Mouse (Mus musculus) small intestine, adult 2 months (tissue): Measurements from ENCODE around the gene Krtap10-4.

Source experiments
- CTCF ChIP-seq: fragments of 200-500 bp; IDR thresholded peaks from 2 replicates; pipeline ENCODE4 v1.5.1; 2012; ENCODE audit warnings: low read depth, mild to moderate bottlenecking, control low read depth, inconsistent platforms, low read length, moderate library complexity, mixed read lengths; ENCODE audit not compliant: insufficient replicate concordance, insufficient read length; ENCODE audit errors: extremely low read depth
- POLR2A ChIP-seq: fragments of 200-500 bp; IDR thresholded peaks from 2 replicates; pipeline ENCODE4 v1.6.1; 2012; ENCODE audit warnings: low read depth, mild to moderate bottlenecking, control low read depth, inconsistent platforms, low read length, moderate library complexity

GRCm38 (mm10) chr10:77869651-77870050 is 42.8 kb upstream of the Krtap10-4 start:
- no peak for TF ChIP-seq CTCF
- no peak for TF ChIP-seq POLR2A
